Mouse (Mus musculus): ENCODE data around the gene Bnip2. TPM values are rescaled to one million over a fixed set of nuclear protein-coding genes. Genes with fewer than 3 reads are reported as not detected.

The Bnip2 gene
- polyA plus RNA-seq, 1 experiment from 2014 or later: 101 TPM

DNA sequence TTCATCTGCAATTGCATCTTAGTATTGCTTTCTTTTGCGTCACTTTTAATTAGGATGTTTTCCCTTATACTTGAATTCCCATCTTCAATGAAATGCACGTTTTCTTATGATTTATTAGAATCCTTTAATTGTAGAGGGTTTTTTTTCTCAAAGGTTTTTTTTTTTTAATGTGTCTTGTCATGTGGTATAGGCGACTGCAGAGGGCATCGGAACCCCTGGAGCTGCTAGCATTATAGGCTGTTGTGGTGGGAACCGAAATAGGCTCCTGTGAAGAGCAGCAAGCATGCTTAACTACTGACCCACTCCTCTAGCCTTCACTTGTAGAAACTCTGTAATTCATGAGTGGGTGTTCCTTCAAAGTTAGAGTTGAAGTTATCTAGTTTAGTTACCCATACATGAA, 1.1 kb downstream of the Bnip2 start:
- H3K27ac ChIP-seq: 0 out of 2 replicates have a peak overlapping the region, but pooled peaks have one; percentile 97
- 12% methylated on average over 5 of the region's 5 CpGs for WGBS
- H3K4me2 ChIP-seq: peak overlapping the region; percentile 61
- peak overlapping the region; percentile 98 for H3K9ac ChIP-seq
- no peaks in the 10 kb centered on the region for H3K9me3 ChIP-seq (replicated peaks)
- H3K36me3 ChIP-seq: peaks cover 22% of the 10 kb centered on the region
- H3K4me3 ChIP-seq (replicated peaks): peak overlapping the region; percentile 83
- no peaks in the 10 kb centered on the region for H3K27me3 ChIP-seq
- no peak for ATAC-seq (replicated peaks; ENCODE audit: low FRiP score)
- H3K4me1 ChIP-seq: peaks cover 41% of the 10 kb centered on the region

DNA sequence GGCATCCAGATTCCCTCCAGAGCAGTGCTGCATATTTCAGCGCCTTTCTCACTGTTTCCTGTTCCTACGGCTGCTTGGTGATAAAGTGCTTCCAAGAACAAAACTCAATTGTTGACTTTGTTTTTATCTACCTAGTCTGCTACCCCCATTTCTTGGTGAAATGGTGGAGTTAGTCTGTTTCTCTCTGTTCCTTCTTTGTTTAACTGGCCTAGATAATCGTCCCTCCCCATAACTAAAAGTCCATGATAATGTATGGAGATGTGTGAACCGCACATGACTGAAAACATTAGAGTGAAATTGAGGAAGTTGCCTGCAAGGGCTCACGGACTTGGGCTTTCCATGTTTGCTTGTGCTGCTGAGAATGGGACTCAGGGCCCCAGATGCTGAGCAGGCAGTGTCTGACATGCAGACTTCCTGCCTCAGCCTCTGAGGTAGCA, 3.6 kb downstream of the Bnip2 start:
- peaks cover 41% of the 10 kb centered on the region for H3K4me1 ChIP-seq
- H3K36me3 ChIP-seq: peaks cover 43% of the 10 kb centered on the region
- no peak for ATAC-seq (replicated peaks; ENCODE audit: low FRiP score)
- no peak overlapping the region for H3K4me3 ChIP-seq (replicated peaks)
- 0 out of 2 replicates have a peak overlapping the region, but pooled peaks have one; percentile 38 for H3K27ac ChIP-seq
- no peak overlapping the region for H3K9ac ChIP-seq
- WGBS: 70% methylated on average over 5 of the region's 5 CpGs
- H3K9me3 ChIP-seq (replicated peaks): no peaks in the 10 kb centered on the region
- no peak overlapping the region for H3K4me2 ChIP-seq
- H3K27me3 ChIP-seq: no peaks in the 10 kb centered on the region

DNA sequence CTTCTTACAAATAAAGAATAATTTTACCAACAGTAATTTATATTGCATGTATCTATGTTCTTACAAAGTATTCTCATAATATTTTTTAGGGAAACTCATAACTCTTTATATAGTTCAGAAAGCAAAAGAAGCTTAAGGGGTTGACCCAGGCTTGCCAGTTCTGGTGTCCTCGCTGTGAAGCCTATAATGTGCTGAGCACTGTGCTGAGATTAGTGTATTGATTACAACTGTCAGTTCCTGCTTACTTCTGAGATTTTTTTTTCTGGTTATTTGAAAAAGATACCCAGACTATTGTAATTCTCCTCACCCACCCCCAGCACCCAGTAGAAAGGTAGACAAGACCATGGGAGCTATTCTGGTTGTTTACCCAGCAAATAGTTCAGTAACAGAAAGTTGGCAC, 4.2 kb downstream of the Bnip2 start:
- no peak overlapping the region for H3K4me2 ChIP-seq
- H3K4me3 ChIP-seq (replicated peaks): no peak overlapping the region
- no peak overlapping the region for H3K9ac ChIP-seq
- H3K27ac ChIP-seq: no peak overlapping the region
- H3K9me3 ChIP-seq (replicated peaks): no peaks in the 10 kb centered on the region
- WGBS: 85% methylated on average over 1 of the region's 1 CpGs
- H3K36me3 ChIP-seq: peaks cover 49% of the 10 kb centered on the region
- no peaks in the 10 kb centered on the region for H3K27me3 ChIP-seq
- no peak for ATAC-seq (replicated peaks; ENCODE audit: low FRiP score)
- H3K4me1 ChIP-seq: peaks cover 41% of the 10 kb centered on the region

DNA sequence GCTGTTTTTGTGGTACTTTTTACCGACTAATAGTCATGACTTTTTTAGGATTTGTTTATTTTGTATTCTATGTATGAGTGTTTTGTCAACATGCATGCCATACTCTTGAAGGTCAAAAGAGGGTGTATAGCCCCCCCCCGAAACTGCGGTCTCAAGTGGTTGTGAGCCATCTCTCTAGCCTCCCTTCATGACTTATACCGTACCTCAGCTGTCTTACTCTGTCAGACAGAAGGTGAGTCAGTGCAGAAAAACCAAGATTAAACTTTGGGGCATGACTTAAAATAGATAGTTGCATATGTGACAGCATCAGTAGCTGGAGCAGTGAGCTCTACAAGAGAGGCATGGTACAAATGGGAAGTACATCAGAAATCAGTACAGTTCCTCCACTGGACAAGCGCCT, 5.3 kb downstream of the Bnip2 start:
- ATAC-seq (replicated peaks; ENCODE audit: low FRiP score): no peak
- no peak overlapping the region for H3K27ac ChIP-seq
- no peaks in the 10 kb centered on the region for H3K9me3 ChIP-seq (replicated peaks)
- no peaks in the 10 kb centered on the region for H3K27me3 ChIP-seq
- H3K4me2 ChIP-seq: no peak overlapping the region
- peaks cover 36% of the 10 kb centered on the region for H3K4me1 ChIP-seq
- WGBS: 92% methylated on average over 5 of the region's 5 CpGs
- H3K36me3 ChIP-seq: peaks cover 60% of the 10 kb centered on the region
- H3K4me3 ChIP-seq (replicated peaks): no peak overlapping the region
- H3K9ac ChIP-seq: no peak overlapping the region

DNA sequence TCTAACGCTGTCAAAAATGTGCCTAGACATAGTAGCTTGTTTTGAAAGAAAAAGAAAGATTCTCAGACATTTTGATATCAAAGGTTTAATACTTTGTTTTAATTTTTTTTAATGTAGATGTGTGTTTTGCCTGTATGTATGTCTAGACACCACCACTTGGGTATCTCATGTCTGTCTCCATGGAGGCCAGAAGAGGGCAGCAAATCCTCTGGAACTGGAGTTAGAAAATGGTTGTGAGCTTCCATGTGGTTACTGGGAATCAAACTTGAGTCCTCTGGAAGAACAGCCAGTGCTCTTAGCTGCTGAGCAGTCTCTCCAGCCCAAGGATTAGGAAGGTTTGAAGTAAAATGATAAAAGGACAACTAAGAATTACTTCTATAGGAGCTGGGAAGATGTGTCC, 10.1 kb downstream of the Bnip2 start:
- no peak overlapping the region for H3K9ac ChIP-seq
- 86% methylated on average over 1 of the region's 1 CpGs for WGBS
- no peak overlapping the region for H3K4me2 ChIP-seq
- H3K27me3 ChIP-seq: no peaks in the 10 kb centered on the region
- no peaks in the 10 kb centered on the region for H3K9me3 ChIP-seq (replicated peaks)
- peaks cover 94% of the 10 kb centered on the region for H3K36me3 ChIP-seq
- no peak for ATAC-seq (replicated peaks; ENCODE audit: low FRiP score)
- no peak overlapping the region for H3K27ac ChIP-seq
- H3K4me3 ChIP-seq (replicated peaks): no peak overlapping the region
- 0 out of 2 replicates have a peak, but pooled peaks cover under 1% of the 10 kb centered on the region for H3K4me1 ChIP-seq

DNA sequence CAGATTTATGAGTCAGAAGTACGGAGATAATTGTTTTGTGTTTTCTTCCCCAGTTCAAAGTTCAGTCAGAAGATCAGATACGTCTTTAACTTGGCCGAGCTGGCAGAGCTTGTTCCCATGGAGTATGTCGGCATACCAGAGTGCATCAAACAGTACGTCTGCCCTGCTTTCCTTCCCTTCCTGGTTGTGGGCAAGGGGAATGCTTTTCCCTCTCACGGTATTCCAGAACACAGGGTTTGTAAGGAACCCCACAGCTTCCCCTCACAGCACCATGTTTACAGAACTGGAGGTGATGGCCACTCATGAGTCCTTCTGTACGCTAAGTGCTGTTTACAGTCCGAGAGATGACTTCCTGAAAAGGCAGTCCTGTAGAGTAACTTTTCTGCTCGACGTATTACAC, 14.2 kb downstream of the Bnip2 start:
- Histone ChIP-seq H3K36me3 (peaks cover 90% of the 10 kb centered on the region), H3K27ac (no peak overlapping the region), H3K27me3 (no peaks in the 10 kb centered on the region), H3K9me3 (replicated peaks) (no peaks in the 10 kb centered on the region), H3K4me1 (no peaks in the 10 kb centered on the region), H3K4me2 (no peak overlapping the region), H3K9ac (no peak overlapping the region), H3K4me3 (replicated peaks) (no peak overlapping the region)
- whole genome bisulfite sequencing: 85% methylated on average over 10 of the region's 10 CpGs
- ATAC-seq (replicated peaks; ENCODE audit: low FRiP score): no peak

DNA sequence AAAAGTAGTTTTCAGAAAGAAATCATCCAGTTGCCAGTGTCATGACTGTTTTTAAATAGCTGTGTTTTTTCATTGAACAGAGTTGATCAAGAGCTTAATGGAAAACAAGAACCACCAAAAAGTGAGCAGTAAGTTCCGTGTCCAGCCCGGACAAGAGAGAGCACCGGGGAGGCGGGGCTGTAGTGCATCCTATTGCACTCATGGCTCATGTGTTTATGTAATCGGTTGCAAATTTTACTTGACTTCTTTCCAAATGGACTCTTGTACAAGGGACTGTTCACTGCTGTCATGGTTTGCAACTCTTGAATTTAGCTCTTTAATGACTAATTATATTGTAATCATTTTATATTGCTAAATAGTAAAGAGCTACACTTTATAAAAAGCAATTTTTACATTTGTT, 17.7 kb downstream of the Bnip2 start:
- no peak overlapping the region for H3K9ac ChIP-seq
- H3K9me3 ChIP-seq (replicated peaks): no peaks in the 10 kb centered on the region
- no peaks in the 10 kb centered on the region for H3K27me3 ChIP-seq
- H3K4me2 ChIP-seq: no peak overlapping the region
- 91% methylated on average over 5 of the region's 5 CpGs for WGBS
- H3K36me3 ChIP-seq: peaks cover 82% of the 10 kb centered on the region
- H3K4me3 ChIP-seq (replicated peaks): no peak overlapping the region
- peaks cover 3% of the 10 kb centered on the region for H3K4me1 ChIP-seq
- ATAC-seq (replicated peaks; ENCODE audit: low FRiP score): no peak
- no peak overlapping the region for H3K27ac ChIP-seq

DNA sequence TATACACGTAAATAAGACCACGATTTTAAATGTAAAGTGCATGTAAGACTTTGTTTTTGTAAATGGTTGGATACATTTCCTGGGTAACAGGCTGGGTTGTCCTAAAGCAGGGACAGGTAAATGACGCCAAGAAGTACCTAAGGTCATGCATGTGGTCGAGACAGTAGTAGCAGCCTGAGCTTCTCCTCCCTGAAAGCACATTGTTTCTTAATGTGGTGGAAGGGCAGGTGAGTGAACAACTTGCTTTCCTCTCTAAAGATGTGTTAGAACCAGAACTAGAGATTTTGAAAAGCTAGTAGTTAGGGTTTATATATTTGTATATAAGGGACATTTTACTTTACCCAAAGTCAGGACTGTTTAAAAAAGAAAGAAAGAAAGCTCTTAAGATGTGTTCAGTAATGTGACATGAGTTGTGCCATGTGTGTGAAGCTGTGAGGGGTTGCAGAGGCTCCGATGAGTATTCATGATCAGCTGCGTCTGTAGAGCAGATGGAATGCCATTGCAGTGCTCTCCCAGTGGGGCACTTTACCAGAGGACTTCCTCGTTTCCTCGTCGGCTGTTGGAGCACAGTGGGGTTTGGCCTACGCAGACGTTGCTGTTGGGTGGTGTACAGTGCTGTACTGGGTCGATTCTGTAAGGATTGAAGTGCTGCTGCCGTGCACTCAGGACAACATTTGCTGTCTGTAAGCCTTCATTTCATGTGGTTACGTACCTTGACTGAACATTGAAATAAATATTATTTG, 18.4 kb downstream of the Bnip2 start:
- Histone ChIP-seq H3K27me3 (no peaks in the 10 kb centered on the region), H3K9ac (no peak overlapping the region), H3K4me3 (replicated peaks) (no peak overlapping the region), H3K4me1 (peaks cover 5% of the 10 kb centered on the region), H3K27ac (no peak overlapping the region), H3K36me3 (peaks cover 75% of the 10 kb centered on the region), H3K9me3 (replicated peaks) (no peaks in the 10 kb centered on the region), H3K4me2 (no peak overlapping the region)
- no peak for ATAC-seq (replicated peaks; ENCODE audit: low FRiP score)
- 90% methylated on average over 14 of the region's 14 CpGs for WGBS

DNA sequence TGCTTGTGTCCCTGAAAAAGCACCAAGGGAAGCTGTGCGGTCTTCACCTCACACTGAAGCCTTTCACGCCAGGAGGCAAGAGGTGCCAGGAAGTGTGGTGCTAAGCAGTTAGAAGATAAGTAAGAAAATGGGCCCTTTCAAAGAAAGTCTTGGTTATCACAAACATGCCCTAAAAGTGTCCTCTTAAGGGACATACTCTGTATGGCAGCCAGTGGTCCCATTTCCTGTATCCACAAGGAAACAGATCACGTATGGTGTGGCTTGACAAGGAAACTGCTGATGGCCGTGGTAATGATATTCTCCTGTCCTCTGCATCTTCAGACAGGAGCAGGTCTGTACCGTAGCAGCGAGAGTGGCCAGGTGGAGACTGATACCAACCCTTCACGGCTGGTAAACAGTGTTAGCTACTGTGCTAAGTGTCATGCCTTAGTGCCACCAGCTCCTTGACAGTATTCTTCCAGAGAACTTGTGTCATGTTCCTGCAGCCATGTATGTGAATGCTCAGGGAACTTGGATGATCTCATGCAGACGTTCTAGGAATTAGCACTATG, 20.6 kb downstream of the Bnip2 start:
- no peak for ATAC-seq (replicated peaks; ENCODE audit: low FRiP score)
- Histone ChIP-seq H3K4me3 (replicated peaks) (no peak overlapping the region), H3K27me3 (no peaks in the 10 kb centered on the region), H3K9ac (no peak overlapping the region), H3K4me1 (peaks cover 23% of the 10 kb centered on the region), H3K4me2 (no peak overlapping the region), H3K9me3 (replicated peaks) (no peaks in the 10 kb centered on the region), H3K27ac (no peak overlapping the region), H3K36me3 (peaks cover 59% of the 10 kb centered on the region)
- 89% methylated on average over 8 of the region's 8 CpGs for WGBS

DNA sequence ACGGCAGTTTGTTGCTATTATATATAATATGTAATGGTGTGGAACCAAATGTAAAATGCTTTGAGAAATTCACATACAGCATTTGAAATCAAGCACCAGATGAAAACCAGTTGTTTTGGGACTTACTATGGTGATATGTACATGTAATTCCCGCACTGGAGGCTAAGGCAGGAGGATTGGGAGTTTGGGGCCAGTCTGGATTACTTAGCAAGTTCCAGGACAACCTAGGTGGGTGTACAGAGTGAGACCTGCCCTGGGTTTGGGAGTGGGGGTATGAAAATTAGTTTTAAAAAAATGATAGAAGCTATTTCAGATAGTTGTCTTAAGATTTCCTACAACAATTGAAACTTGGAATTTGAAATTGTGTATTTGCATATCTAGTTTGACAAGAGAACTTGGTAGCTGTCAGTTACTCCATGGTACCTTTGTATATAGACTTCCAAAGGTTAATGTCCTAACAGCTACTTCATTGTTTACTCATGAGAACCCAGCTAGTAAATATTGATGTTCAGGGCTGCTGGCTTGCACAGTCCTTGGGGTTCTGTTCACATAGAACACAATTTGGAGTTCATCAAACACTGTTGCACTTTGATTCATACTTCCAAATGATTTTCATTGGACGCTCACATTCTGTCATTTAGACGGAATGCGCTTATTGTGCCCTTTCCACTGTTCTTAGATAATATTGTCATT, 21.7 kb downstream of the Bnip2 start:
- Histone ChIP-seq H3K27me3 (no peaks in the 10 kb centered on the region), H3K4me3 (replicated peaks) (no peak overlapping the region), H3K9me3 (replicated peaks) (no peaks in the 10 kb centered on the region), H3K9ac (no peak overlapping the region), H3K36me3 (peaks cover 52% of the 10 kb centered on the region), H3K4me1 (peaks cover 23% of the 10 kb centered on the region), H3K27ac (no peak overlapping the region), H3K4me2 (no peak overlapping the region)
- no peak for ATAC-seq (replicated peaks; ENCODE audit: low FRiP score)
- 97% methylated on average over 5 of the region's 5 CpGs for WGBS

DNA sequence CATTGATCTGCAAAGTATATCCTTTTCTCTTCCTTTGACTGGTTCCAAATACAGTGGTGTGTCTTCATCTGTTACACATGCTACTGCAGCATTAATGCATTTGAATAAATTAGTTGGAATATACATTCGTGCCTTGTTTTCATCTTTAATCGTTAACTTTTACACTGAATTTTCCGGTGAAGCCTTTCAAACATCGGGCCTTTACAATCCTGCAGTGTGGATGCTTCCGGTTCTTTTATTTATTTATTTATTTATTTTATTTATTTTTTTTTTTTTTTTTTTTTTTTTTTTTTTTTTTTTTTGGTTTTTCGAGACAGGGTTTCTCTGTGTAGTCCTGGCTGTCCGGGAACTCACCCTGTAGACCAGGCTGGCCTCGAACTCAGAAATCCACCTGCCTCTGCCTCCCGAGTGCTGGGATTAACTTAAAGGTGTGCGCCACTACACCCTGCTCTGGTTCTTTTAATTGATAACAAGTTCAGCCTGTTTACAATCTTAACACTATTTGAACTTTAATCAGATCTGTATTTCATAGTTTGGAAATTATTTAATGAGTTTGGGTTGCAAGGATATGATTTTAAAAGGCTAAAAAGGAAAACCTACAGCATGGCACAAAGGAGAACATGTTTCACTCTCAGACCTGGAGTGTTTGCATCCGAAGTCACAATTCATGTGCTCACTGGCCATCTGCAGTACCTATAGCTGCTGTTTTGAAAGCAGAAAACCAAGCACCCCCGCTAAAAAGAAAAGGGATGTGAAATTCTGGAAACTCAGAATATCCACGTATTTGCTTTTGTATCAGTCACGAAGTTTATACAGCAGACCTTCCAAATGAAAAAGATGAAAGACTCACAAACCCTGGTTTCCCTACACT, 22.5 kb downstream of the Bnip2 start:
- WGBS: 58% methylated on average over 14 of the region's 14 CpGs
- Histone ChIP-seq H3K9ac (peak overlapping the region; percentile 48), H3K27ac (peak overlapping the region; percentile 94), H3K36me3 (peaks cover 53% of the 10 kb centered on the region), H3K4me1 (peaks cover 25% of the 10 kb centered on the region), H3K27me3 (no peaks in the 10 kb centered on the region), H3K4me3 (replicated peaks) (peak overlapping the region; percentile 82), H3K4me2 (peak overlapping the region; percentile 61), H3K9me3 (replicated peaks) (no peaks in the 10 kb centered on the region)
- peak; percentile 12; the same call in 1 of the 2 replicates for ATAC-seq (replicated peaks; ENCODE audit: low FRiP score)

All from kidney, embryonic 15.5 days (tissue).